Mouse (Mus musculus) T-helper 1 cell (primary cell): Measurements from ENCODE around the gene Tgm5.
"Not testable (repeated sequence)": the region's sequence is repeated elsewhere in the genome, so short reads cannot be mapped to it uniquely, and the experiment has no call there.

Source experiments
- in situ Hi-C: fragments of 300-600 bp; cut with MboI, MseI; formaldehyde crosslinking; loops from one replicate; pipeline ENCODE4 v1.15.1; 2025; ENCODE audit warnings: high pct_unique_total_duplicates

The Tgm5 gene

DNA sequence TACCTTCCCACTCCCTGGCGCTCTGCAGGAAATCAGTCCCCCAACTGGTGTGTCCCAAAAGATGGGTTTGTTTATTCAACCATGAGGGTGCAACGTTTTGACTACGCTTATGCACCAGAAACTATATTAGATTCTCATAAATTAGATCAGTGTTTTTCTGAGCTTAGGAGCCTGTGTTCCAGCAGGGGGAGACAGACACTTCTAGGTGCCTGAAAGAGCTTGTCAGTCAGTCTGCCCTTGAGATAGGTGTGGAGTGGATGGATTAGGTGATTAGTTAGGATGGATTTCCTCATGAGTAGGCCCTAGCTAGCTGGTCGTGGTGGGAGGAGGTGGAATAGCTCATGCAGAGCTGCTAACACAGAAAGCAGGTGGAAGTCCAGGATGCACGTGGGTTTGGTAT is 44.5 kb downstream of the Tgm5 start:
- in situ Hi-C loops = loop anchor here (10.0 kb wide), 1 partner anchor 1206 kb away; no protein-coding TSS in a partner anchor

DNA sequence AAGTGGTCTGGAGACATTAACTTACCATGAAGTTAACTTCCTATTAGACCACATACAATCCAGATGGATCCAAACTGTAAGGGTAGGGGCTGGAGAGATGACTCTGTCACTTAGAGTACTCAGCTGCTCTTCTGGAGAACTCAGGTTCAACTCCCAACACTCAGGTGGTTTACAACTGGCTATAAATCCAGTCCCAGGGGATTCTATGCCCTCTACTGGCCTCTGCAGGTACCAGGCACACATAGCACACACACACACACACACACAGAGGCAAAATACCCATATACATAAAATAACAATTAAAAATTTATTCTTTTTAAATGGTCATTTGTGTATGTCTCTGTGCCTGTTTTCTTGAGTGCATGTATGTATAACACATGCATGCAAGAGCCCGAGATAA is 46.3 kb downstream of the Tgm5 start:
- in situ Hi-C loops = no loop called here

DNA sequence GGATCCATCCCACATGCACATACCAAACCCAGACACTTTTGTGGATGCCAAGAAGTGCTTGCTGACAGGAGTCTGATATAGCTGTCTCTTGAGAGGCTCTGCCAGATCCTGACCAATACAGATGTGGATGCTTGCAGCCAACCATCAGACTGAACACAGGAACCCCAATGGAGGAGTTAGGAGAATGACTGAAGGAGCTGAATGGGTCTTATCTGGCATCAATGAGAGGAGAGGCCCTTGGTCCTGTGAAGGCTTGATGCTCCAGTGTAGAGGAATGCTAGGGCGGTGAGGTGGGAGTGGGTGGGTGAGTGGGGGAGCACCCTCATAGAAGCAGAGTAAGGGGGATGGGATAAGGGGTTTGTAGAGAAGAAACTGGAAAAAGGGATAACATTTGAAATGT is 46.8 kb downstream of the Tgm5 start:
- in situ Hi-C loops = not testable (repeated sequence)

DNA sequence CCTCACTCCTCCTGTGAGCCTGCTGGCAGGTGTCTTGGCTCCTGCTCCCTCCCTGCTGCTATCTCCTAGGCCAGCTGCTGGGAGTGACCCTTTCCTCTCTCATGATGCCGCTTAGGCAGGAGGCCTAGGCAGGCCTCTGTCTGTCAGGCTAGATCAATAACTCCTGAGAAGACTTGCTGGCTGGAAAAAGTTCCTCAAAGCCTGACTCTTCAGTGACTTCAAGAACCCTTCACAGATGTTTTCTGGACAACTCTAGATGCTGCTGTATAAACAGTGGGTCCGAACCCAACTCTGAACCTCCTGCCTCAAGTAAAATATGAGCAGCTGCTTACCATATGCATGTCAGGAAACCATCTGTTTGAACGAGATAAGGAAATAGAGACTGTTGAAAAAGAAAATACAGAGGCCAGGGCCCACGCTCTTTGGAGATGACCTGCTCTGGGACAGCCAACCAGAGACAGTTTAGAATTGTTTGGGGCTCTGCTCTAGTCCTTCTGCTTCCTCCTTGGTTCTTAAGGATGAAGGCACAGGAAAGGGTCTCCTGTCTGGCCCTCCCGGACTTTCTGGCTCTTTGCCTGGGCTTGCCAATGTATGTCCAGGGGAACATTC is 48.8 kb downstream of the Tgm5 start, which contains the start of gene Epb42:
Epb42 (minus strand) TSS at position 340 of the 609 bp plus-strand sequence.
- in situ Hi-C loops = no loop called here

DNA sequence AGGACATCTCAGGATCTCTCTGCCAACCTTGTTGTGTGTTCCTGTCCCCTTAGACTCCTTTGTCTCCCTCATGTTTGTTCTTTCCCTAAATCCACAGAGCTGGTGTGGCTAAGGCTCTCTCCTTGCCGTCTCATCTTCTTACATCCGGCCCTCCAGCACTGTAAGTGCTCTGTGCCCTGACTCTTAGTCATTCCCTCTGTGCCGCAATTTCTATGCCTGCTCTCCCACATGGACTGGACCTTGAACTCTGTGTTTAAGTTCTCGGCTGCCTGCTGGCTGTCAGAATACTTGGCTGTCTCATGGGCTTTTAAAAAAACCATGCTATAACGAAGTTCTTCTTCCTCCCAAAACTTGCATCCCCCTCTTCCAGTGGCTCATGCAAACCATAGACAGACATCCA is 62.7 kb downstream of the Tgm5 start:
- in situ Hi-C loops = no loop called here

DNA sequence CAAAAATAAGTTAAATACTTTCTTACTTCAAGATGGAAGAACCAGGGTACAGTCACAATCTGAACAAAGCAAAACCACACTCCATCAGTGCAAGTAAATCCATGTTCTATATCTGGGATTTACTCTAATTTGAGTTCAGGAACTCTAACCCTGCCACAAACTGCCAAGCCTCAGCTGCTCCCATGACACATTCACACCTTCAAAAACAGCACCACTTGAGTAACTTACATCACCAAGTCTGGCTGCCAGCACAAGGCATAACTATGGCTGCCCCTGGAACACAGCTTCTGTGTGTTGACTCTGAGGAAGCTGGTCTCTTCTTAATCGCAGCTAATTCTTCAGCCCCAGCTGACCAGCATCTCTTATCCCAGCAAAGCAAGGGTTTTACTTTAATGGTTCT is 68.5 kb downstream of the Tgm5 start:
- in situ Hi-C loops = no loop called here

DNA sequence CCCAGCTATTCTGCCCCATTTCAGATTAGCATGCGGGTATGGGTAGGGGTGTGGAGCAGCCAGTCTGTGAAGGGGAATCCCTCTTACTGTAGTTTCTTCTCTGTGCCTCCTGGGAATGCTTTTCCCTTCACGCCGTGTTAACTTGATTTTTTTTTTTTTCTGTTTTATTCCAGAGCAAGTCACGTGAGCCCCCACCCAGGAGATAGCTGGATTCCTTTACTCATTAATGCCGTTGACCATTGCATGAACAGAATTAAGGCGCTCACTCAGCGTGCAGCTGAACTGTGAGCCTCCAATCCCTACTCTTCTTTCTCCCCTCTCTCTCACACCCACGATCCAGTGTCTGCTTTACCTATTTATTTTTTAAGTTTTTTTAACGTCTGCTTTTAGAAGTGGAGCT is 69.4 kb downstream of the Tgm5 start:
- in situ Hi-C loops = no loop called here

DNA sequence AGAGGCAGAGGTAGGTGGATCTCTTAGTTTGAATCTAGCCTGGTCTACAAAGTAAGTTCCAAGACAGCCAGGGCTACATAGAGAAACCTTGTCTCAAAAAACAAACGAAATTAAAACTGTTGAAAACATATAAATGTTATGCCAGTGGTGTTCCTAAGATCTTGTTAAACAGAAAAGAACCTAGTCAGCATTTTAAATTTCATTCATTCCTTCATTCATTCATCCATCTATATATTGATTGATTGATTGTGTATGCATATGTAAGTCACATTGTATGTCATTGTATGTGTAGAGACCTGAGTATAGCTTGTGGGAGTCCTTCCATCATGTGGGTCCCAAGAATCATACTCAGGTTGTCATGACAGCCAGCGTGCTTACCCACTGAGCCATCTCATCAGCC is 70.1 kb downstream of the Tgm5 start:
- in situ Hi-C loops = no loop called here

DNA sequence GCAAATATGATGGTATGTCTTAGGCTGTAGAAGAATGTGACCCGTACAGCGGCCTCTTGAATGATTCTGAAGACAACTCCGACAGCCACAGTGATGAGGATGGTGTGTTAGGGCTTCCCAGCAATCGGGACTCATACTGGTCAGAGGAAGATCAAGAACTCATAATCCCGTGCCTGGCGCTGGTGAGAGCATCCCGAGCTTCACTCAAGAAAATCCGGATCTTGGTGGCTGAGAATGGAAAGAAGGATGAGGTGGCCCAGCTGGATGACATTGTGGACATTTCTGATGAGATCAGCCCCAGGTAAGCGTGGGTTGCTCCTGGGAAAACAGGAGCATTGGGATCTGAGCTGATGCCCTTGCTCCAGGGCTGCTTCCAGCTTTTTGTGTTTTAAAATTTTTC is 73.0 kb downstream of the Tgm5 start:
- in situ Hi-C loops = no loop called here

DNA sequence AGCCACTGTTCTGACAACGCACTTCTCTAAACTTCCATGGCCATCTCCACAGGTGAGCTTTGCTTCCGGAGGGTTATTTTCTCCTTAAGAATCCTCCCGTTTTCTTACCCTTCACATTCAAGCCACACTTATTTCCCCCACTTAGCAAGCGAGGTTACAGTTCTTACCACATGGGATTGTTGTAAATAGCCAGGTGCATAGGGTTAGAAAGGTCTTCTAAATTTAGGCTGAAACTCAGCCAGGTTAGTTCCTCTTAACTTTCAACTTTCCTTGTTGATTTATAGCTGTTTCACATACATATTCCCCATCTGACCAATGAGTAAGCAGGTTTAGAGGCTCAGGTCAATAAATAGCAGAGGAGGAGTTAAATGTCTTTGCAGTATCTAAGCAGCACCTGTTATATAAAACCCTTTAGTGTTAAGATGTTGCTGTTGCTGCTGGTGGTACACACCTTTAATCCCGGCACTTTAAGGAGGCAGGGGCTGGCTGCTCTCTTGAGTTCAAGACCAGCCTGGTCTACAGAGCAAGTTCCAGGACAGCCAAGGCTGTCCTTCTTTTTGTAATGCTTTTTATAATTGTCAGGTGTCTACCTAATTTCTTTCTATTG is 76.5 kb downstream of the Tgm5 start:
- in situ Hi-C loops = no loop called here

DNA sequence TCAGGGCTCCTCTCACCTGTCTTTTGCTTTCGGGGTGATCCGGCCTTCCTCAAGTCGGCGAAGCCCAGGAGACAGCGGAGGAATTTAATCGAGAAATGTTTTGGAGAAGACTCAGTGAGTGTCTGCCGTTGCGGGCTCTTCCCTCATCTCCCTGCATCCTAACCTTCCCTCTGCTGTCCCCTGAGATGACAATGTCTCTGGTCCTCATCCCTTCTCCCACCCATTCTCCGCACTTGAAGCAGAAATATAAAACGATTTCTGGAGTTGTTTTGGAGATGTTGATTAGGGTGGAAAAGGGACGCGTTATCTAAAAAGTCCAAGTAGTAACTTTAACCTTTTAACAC is 77.0 kb downstream of the Tgm5 start:
- in situ Hi-C loops = no loop called here

DNA sequence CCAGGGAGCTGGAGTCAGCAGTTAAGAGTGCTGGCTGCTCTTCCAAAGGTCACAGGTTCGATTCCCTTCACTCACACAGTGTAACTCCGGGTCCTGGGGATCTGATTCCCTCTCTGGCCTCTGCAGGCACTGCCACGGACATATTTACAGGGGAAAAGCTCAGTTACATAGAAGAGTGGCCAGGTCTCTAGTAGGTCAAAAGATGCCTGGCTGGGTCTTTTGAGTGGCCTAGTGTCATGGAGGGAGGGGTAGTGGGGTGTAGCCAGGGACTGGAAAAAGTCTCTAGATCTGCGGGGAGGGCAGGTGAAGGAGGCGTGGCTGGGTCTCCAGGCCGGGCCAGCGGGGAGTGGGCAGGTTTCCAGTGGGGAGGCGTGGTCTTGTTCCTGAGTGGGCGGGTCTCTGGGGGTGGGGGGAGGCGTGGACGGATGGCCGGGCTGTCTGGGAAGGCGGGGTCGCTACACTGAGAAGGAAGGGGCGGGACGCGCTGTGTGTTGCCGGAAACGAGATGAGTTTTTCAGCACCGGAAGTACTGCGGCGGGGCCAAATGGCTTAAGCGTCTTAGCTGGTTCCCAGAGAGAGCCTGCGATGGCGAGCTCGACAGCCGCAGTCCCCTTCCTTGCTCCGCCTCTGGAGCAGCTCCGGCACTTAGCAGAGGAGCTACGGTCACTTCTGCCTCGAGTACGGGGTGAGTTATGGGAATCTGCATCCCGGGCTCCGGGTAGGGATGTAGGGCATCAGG is 77.5 kb downstream of the Tgm5 start, which contains the start of gene Ccndbp1:
Ccndbp1 (plus strand) TSS at position 479 of the 739 bp plus-strand sequence.
- in situ Hi-C loops = no loop called here

DNA sequence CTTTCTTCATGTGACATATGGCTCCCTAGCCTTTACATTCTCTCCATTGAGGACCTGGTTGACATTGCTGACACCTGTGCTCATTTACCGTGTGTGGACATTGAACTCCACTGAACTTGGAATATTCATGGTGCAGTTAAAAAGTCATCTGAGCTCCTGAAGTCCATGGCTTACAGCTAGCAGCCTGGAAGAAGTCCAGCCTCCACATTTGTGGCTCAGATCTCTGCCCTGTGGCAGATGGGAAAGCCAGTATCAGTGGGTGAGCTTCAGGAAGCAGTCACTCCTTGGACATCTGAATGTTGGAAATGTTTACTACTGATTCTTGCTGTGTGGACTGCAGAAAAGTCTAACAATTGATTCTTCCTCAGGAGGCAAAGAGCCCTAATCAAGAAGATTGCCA is 78.7 kb downstream of the Tgm5 start:
- in situ Hi-C loops = no loop called here

DNA sequence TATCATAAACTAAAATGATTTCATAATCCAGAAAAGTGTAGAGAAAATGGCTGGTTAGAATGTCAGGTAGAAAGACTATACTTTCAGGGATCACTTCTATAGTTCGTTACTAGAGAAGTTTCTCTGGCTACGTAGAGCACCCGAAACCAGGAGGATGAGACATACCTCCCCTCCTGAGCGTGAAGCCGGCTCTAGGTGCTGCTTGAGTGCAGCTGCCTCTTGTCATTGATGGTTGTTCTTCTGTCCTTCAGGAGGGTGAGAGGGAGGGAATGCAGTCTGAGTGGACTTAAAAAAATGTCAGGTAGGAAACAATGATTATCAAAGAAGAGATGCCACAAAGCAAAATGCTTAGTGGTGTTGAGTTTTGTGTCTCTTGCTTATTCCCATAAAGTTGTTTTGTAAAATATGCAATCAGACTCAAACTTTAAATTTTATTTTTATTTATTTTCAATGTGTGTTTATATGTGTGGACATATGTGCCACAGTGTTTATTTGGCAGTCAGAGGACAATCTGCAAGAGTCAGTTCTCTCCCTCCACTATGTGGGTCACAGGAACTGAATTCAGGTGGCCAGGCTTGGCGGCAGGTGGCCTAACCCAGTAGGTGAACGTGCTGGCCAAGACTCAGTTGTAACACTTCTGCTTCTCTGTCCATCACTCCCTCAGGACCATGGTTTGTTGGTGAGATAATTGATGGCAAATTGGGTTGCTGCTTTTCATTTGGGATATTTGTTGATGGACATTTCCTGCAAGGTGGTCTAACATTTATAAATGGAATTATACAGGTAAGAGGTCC is 81.4 kb downstream of the Tgm5 start:
- in situ Hi-C loops = no loop called here

DNA sequence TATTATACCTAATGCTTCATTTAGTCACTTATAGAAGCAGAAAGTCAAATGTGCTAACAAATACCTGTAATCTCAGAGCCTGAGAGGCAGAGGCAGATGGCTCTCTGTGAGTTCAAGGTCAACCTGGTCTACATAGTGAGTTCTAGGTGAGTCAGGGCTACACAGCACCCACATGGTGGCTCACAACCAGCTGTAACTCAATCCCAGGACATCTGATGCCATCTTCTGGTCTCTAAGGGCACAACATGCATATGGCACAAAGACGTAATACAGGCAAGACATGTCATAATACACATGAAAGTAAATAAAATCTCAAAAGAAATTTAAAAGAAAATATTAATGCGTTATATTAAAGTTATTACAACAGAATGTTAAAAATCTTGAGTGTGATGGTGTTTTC is 82.1 kb downstream of the Tgm5 start:
- in situ Hi-C loops = no loop called here

DNA sequence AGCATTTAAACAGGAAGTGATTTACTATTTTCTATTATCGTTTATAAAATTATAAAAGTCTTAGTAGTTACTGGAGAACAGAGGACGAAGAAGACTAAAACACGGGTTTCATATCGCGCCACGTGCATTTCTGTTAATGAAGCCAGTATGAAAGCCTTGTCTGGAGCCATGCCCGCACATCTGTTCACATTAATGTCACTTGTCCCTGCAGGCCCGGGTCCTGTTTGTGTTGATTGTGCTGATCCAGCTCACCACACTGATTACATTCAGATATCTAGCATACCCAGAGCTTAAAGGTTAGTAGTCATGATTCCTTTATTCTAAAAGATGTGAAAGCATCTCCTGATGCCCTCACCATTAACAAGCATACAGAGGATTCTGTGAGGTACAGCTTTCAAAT is 86.8 kb downstream of the Tgm5 start:
- in situ Hi-C loops = no loop called here

DNA sequence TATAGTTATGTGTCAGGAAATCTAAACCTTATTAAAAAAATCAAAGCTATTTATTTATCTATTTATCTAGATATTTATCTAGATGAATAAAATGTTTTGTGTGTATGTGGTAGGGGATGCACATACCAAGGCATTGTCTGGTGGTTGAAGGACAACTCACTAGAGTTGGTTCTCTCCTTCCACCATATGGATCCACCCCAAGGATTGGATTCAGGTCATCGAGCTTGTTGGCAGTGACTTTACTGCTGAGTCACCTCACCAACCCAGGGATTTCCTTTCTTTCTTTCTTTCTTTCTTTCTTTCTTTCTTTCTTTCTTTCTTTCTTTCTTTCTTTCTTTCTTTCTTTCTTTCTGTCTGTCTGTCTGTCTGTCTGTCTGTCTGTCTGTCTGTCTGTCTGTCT is 89.0 kb downstream of the Tgm5 start:
- in situ Hi-C loops = not testable (repeated sequence)
